10 mouse cellular contexts compared by ENCODE assay signal in the genomic region with DNA sequence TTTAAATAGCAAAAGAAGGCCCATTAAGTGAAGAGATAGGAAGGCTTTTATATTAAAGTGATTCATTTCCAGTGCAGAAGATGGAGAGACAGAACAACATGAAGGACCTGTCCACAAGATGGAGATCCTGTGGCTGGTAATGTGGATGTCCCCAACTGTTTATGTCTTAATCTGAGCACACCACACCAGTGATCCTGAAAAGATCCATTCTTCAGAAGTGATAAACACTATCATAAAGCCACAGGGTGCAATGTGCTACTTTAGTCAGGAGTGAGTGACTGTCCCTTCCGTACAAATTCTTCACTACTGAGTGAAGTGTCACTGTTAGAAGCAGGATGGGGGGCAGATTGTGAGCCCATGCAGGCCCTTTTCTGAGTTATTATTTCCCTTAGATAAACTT. TPM values are rescaled to one million over a fixed set of nuclear protein-coding genes. Genes with fewer than 3 reads are reported as not detected.
DNase-seq lines count a peak whose midpoint lies in the region; ATAC-seq and TF ChIP-seq lines count a peak whose summit lies in the region.
"Had no signal": no experiment of that assay in that cellular context is flagged by ENCODE, and none has a peak within 500 bp of the region (broad histone marks: within the 10 kb centered on the region; RNA-seq: fewer than 3 reads in every experiment).

No protein-coding gene starts in this region.

- H3K9me3 ChIP-seq in kidney, postnatal 0 days (replicated peaks; ENCODE audit: low read length) = no peaks in the 10 kb centered on the region
- no peaks in the 10 kb centered on the region for H3K9me3 ChIP-seq in hindbrain, embryonic 16.5 days (ENCODE audit: control insufficient read depth, low read length)
- no peaks in the 10 kb centered on the region for H3K9me3 ChIP-seq in midbrain, embryonic 13.5 days

- DNase-seq in kidney, postnatal 0 days (ENCODE audit: low spot score) = no peak
- no peak for DNase-seq in kidney, postnatal 25 days
- no peak for DNase-seq in right cerebral cortex, postnatal 4 days
- no peak for DNase-seq in gastrocnemius, postnatal 14 days
- DNase-seq: lung, postnatal 4 days had no signal

- 92% methylated on average over 1 of the region's 1 CpGs for WGBS in kidney, postnatal 0 days
- 91% methylated on average over 1 of the region's 1 CpGs for WGBS in hindbrain, embryonic 16.5 days
- WGBS in midbrain, embryonic 13.5 days = 97% methylated on average over 1 of the region's 1 CpGs

- no peaks in the 10 kb centered on the region for H3K27me3 ChIP-seq in kidney, postnatal 0 days (ENCODE audit: insufficient read depth, low read length)
- no peaks in the 10 kb centered on the region for H3K27me3 ChIP-seq in hindbrain, embryonic 16.5 days (replicated peaks; ENCODE audit: control insufficient read depth, insufficient read depth, low read length)
- H3K27me3 ChIP-seq in midbrain, embryonic 13.5 days = no peaks in the 10 kb centered on the region

- no peak for ATAC-seq in kidney, postnatal 0 days (replicated peaks; ENCODE audit: low FRiP score, low read depth)
- ATAC-seq in hindbrain, embryonic 16.5 days = no peak
- ATAC-seq in midbrain, embryonic 13.5 days = no peak
- ATAC-seq in activated CD4-positive, CD25-positive, alpha-beta regulatory T cell, adult 4 months = no peak

- H3K4me3 ChIP-seq in kidney, postnatal 0 days (replicated peaks; ENCODE audit: low read depth, low read length) = no peak overlapping the region
- peak overlapping the region; percentile 73; the same call in 1 of the 2 replicates for H3K4me3 ChIP-seq in cortical plate, adult 2 months (ENCODE audit: insufficient read depth, low read length)
- peak overlapping the region; percentile 91 for H3K4me3 ChIP-seq in hindbrain, embryonic 16.5 days (ENCODE audit: low read length)
- H3K4me3 ChIP-seq in midbrain, embryonic 13.5 days (replicated peaks) = peak overlapping the region; percentile 97

- no peak for TF ChIP-seq CTCF in kidney, postnatal 0 days (IDR thresholded peaks at IDR 0.05; ENCODE audit: low read depth)
- no peak for TF ChIP-seq CTCF in cortical plate, adult 2 months (IDR thresholded peaks at IDR 0.05; ENCODE audit: extremely low read depth, insufficient read depth, low read length)

- peak overlapping the region; percentile 96; the same call in 1 of the 2 replicates for H3K4me2 ChIP-seq in kidney, postnatal 0 days (ENCODE audit: low read length)
- H3K4me2 ChIP-seq in hindbrain, embryonic 16.5 days (ENCODE audit: low read length) = peak overlapping the region; percentile 59
- peak overlapping the region; percentile 96 for H3K4me2 ChIP-seq in midbrain, embryonic 13.5 days (replicated peaks)

- no peak overlapping the region for H3K27ac ChIP-seq in kidney, postnatal 0 days
- no peak overlapping the region for H3K27ac ChIP-seq in cortical plate, adult 2 months (ENCODE audit: insufficient read depth, low read length)
- no peak overlapping the region for H3K27ac ChIP-seq in hindbrain, embryonic 16.5 days (ENCODE audit: low read depth, low read length)
- H3K27ac ChIP-seq in midbrain, embryonic 13.5 days = no peak overlapping the region

- no peak for TF ChIP-seq POLR2A in cortical plate, adult 2 months (IDR thresholded peaks at IDR 0.05; ENCODE audit: extremely low read depth, insufficient read depth, low read length)

- intact Hi-C loops in gastrocnemius, postnatal 14 days (cut with DNase I; ENCODE audit: low total_unique reads) = no loop called here

- H3K4me1 ChIP-seq in kidney, postnatal 0 days (replicated peaks; ENCODE audit: insufficient read depth, low read length) = no peaks in the 10 kb centered on the region
- H3K4me1 ChIP-seq in cortical plate, adult 2 months (ENCODE audit: control insufficient read depth, insufficient read depth, low read length) = peaks cover 3% of the 10 kb centered on the region; the same call in 1 of the 2 replicates
- peaks cover 11% of the 10 kb centered on the region for H3K4me1 ChIP-seq in hindbrain, embryonic 16.5 days (ENCODE audit: control insufficient read depth, insufficient read depth, low read depth, low read length)
- H3K4me1 ChIP-seq in midbrain, embryonic 13.5 days (replicated peaks) = peaks cover 24% of the 10 kb centered on the region

- no peaks in the 10 kb centered on the region for H3K36me3 ChIP-seq in kidney, postnatal 0 days (ENCODE audit: insufficient read depth, low read length)
- no peaks in the 10 kb centered on the region for H3K36me3 ChIP-seq in hindbrain, embryonic 16.5 days (ENCODE audit: control insufficient read depth, insufficient read depth, low read length)
- peaks cover 23% of the 10 kb centered on the region for H3K36me3 ChIP-seq in midbrain, embryonic 13.5 days

- no peak overlapping the region for H3K9ac ChIP-seq in kidney, postnatal 0 days (ENCODE audit: low read depth, low read length)
- H3K9ac ChIP-seq in hindbrain, embryonic 16.5 days (ENCODE audit: low read depth, low read length) = no peak overlapping the region
- peak overlapping the region; percentile 99; the same call in 1 of the 2 replicates for H3K9ac ChIP-seq in midbrain, embryonic 13.5 days (replicated peaks)

RNA-seq across cellular contexts. Expression of a gene that starts 1.5 kb away (rescaled TPM):
- 6.4 and 6.6 TPM in 2 replicates for polyA plus RNA-seq in kidney, postnatal 0 days (2015; fragmentation: Nextera tagmentation; extraction: Ambion mirVana)
- 16.8 and 18.1 TPM in 2 replicates for polyA plus RNA-seq in cortical plate, adult 2 months (2012; rRNA removed)
- 12.3 and 16.4 TPM in 2 replicates for polyA plus RNA-seq in hindbrain, embryonic 16.5 days (2015; fragmentation: Nextera tagmentation; extraction: Ambion mirVana)
- 15.9 and 16.5 TPM in 2 replicates for polyA plus RNA-seq in midbrain, embryonic 13.5 days (2015; fragmentation: Nextera tagmentation; extraction: Ambion mirVana)
- 1 to 10 TPM; 6.2 to 8.3 TPM for polyA plus RNA-seq in activated CD4-positive, CD25-positive, alpha-beta regulatory T cell, adult 4 months (2017; shearing (Covaris generic))
- 1 to 10 TPM; 4.6 to 4.7 TPM for total RNA-seq in gastrocnemius, postnatal 14 days (2021)

RNA-seq across cellular contexts. Expression of a gene that starts 21.9 kb away (rescaled TPM):
- polyA plus RNA-seq in kidney, postnatal 0 days (2015; fragmentation: Nextera tagmentation; extraction: Ambion mirVana) = 60.0 and 65.4 TPM in 2 replicates
- polyA plus RNA-seq in cortical plate, adult 2 months (2012; rRNA removed) = 48.0 and 48.2 TPM in 2 replicates
- polyA plus RNA-seq in hindbrain, embryonic 16.5 days (2015; fragmentation: Nextera tagmentation; extraction: Ambion mirVana) = 50.0 and 54.9 TPM in 2 replicates
- polyA plus RNA-seq in midbrain, embryonic 13.5 days (2015; fragmentation: Nextera tagmentation; extraction: Ambion mirVana) = 65.1 and 66.8 TPM in 2 replicates
- polyA plus RNA-seq in activated CD4-positive, CD25-positive, alpha-beta regulatory T cell, adult 4 months (2017; shearing (Covaris generic)) = 10 to 100 TPM; 74.7 to 99.8 TPM
- 10 to 100 TPM; 25.9 TPM for total RNA-seq in gastrocnemius, postnatal 14 days (2021)

RNA-seq across cellular contexts. Expression of a gene that starts 40.6 kb away (rescaled TPM):
- 76.8 and 83.0 TPM in 2 replicates for polyA plus RNA-seq in kidney, postnatal 0 days (2015; fragmentation: Nextera tagmentation; extraction: Ambion mirVana)
- polyA plus RNA-seq in cortical plate, adult 2 months (2012; rRNA removed) = 66.9 and 70.1 TPM in 2 replicates
- 80.0 and 88.9 TPM in 2 replicates for polyA plus RNA-seq in hindbrain, embryonic 16.5 days (2015; fragmentation: Nextera tagmentation; extraction: Ambion mirVana)
- polyA plus RNA-seq in midbrain, embryonic 13.5 days (2015; fragmentation: Nextera tagmentation; extraction: Ambion mirVana) = 78.0 and 85.5 TPM in 2 replicates
- polyA plus RNA-seq in activated CD4-positive, CD25-positive, alpha-beta regulatory T cell, adult 4 months (2017; shearing (Covaris generic)) = 10 to 100 TPM; 42.7 to 49.1 TPM
- 10 to 100 TPM; 14.5 to 19.6 TPM for total RNA-seq in gastrocnemius, postnatal 14 days (2021)

RNA-seq across cellular contexts. Expression of a gene that starts 42.5 kb away (rescaled TPM):
- polyA plus RNA-seq in kidney, postnatal 0 days (2015; fragmentation: Nextera tagmentation; extraction: Ambion mirVana) = not detected in 2 replicates
- not detected in 2 replicates for polyA plus RNA-seq in cortical plate, adult 2 months (2012; rRNA removed)
- not detected in 2 replicates for polyA plus RNA-seq in hindbrain, embryonic 16.5 days (2015; fragmentation: Nextera tagmentation; extraction: Ambion mirVana)
- not detected in 2 replicates for polyA plus RNA-seq in midbrain, embryonic 13.5 days (2015; fragmentation: Nextera tagmentation; extraction: Ambion mirVana)
- polyA plus RNA-seq in activated CD4-positive, CD25-positive, alpha-beta regulatory T cell, adult 4 months (2017; shearing (Covaris generic)) = not detected
- total RNA-seq in gastrocnemius, postnatal 14 days (2021) = not detected
- polyA plus RNA-seq: embryonic facial prominence, embryonic 11.5 days had no signal

RNA-seq across cellular contexts. Expression of a gene that starts 50.4 kb away (rescaled TPM):
- polyA plus RNA-seq in kidney, postnatal 0 days (2015; fragmentation: Nextera tagmentation; extraction: Ambion mirVana) = 77.2 and 80.3 TPM in 2 replicates
- polyA plus RNA-seq in cortical plate, adult 2 months (2012; rRNA removed) = 5.9 and 6.0 TPM in 2 replicates
- polyA plus RNA-seq in hindbrain, embryonic 16.5 days (2015; fragmentation: Nextera tagmentation; extraction: Ambion mirVana) = 2.9 and 5.3 TPM in 2 replicates
- 3.6 and 3.8 TPM in 2 replicates for polyA plus RNA-seq in midbrain, embryonic 13.5 days (2015; fragmentation: Nextera tagmentation; extraction: Ambion mirVana)
- not detected for polyA plus RNA-seq in activated CD4-positive, CD25-positive, alpha-beta regulatory T cell, adult 4 months (2017; shearing (Covaris generic))
- 10 to 100 TPM in 1 of 2 experiments, 1 to 10 TPM in 1; 8.0 to 11.4 TPM for total RNA-seq in gastrocnemius, postnatal 14 days (2021)
